Mouse (Mus musculus) kidney, postnatal 36 days (tissue): ENCODE data around the gene Lrrk2.
"Not testable (repeated sequence)": the region's sequence is repeated elsewhere in the genome, so short reads cannot be mapped to it uniquely, and the experiment has no call there.

ENCODE experiments used
- DNase-seq, 2 experiments: peaks; one replicate each; pipeline ENCODE4 v3.0.0; 2021 to 2022; ENCODE audit warnings: mixed read lengths in 2 of 2

Lrrk2 gene

DNA sequence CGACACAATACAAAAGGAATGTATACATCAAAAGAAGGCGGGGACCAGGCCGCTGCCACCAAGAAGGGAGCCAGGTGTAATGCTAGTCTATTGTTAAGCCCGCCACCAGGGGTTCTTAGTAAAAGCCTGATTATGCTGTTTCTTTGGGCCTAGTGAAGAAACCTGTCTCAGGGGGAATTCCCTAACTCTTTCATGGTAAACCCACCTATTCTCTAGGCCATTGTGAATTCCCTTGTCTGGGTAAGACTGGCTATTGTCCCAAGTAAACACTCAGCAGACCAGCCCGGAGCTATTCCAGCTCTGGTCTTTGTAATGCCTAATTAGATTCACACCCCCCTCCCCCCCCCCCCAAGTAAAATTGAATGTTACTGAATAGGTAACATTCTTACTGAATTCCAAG, 191.2 kb downstream of the Lrrk2 start:
- not testable (repeated sequence) for DNase-seq
